ENCODE assay signal across 16 mouse cellular contexts in genomic region chr7:87370789-87371188, GRCm38 (mm10).
"Had no signal": no experiment of that assay in that cellular context is flagged by ENCODE, and none has a peak within 500 bp of the region (broad histone marks: within the 10 kb centered on the region; RNA-seq: fewer than 3 reads in every experiment).

No protein-coding gene starts in this region.

- ATAC-seq: liver, postnatal 0 days; midbrain, embryonic 13.5 days; midbrain, embryonic 15.5 days had no signal

- H3K9me3 ChIP-seq: liver, embryonic 13.5 days; liver, embryonic 15.5 days; midbrain, embryonic 13.5 days; midbrain, embryonic 15.5 days; neural tube, embryonic 12.5 days; stomach, embryonic 15.5 days had no signal

- H3K4me3 ChIP-seq: liver, embryonic 13.5 days; liver, embryonic 15.5 days; megakaryocyte, embryonic 14.5 days; midbrain, embryonic 13.5 days; midbrain, embryonic 15.5 days; neural tube, embryonic 12.5 days; stomach, embryonic 15.5 days had no signal

- H3K4me2 ChIP-seq: liver, embryonic 13.5 days; liver, embryonic 15.5 days; midbrain, embryonic 11.5 days; midbrain, embryonic 13.5 days; midbrain, embryonic 15.5 days; neural tube, embryonic 12.5 days; stomach, embryonic 15.5 days had no signal

- H3K9ac ChIP-seq: liver, embryonic 13.5 days; liver, embryonic 15.5 days; liver, postnatal 0 days; midbrain, embryonic 13.5 days; midbrain, embryonic 15.5 days; neural tube, embryonic 12.5 days; stomach, embryonic 15.5 days had no signal

- H3K27ac ChIP-seq: liver, embryonic 13.5 days; liver, embryonic 15.5 days; macrophage; midbrain, embryonic 13.5 days; midbrain, embryonic 15.5 days; neural tube, embryonic 12.5 days; stomach, embryonic 15.5 days; stomach, postnatal 0 days had no signal

- H3K27me3 ChIP-seq: liver, embryonic 13.5 days; liver, embryonic 15.5 days; megakaryocyte, embryonic 14.5 days; midbrain, embryonic 13.5 days; midbrain, embryonic 15.5 days; neural tube, embryonic 12.5 days; stomach, embryonic 15.5 days had no signal

- H3K36me3 ChIP-seq: liver, embryonic 13.5 days; liver, embryonic 15.5 days; midbrain, embryonic 13.5 days; midbrain, embryonic 15.5 days; neural tube, embryonic 12.5 days; stomach, embryonic 15.5 days had no signal

- DNase-seq: liver; liver, embryonic 13.5 days; liver, postnatal 0 days; right cerebral cortex, postnatal 14 days; thymus, adult 2 months; thymus, postnatal 25 days; thymus, postnatal 4 days had no signal

- H3K4me1 ChIP-seq: liver, embryonic 13.5 days; liver, embryonic 15.5 days; megakaryocyte, embryonic 14.5 days; midbrain, embryonic 13.5 days; midbrain, embryonic 15.5 days; neural tube, embryonic 12.5 days; stomach, embryonic 15.5 days had no signal
